Mouse (Mus musculus) cerebellum, adult 2 months (tissue): ENCODE measurements around the gene Gigyf1.

Experiments used
- CTCF ChIP-seq: fragments of 200-500 bp; IDR thresholded peaks from 2 replicates; pipeline ENCODE4 v1.5.1; 2011; ENCODE audit warnings: low read depth, mild to moderate bottlenecking, control low read depth, low read length, moderate library complexity, borderline replicate concordance; ENCODE audit not compliant: insufficient read depth
- POLR2A ChIP-seq: fragments of 200-500 bp; IDR thresholded peaks from 2 replicates; pipeline ENCODE4 v1.6.1; 2011; ENCODE audit warnings: low read length, control low read depth, borderline replicate concordance; ENCODE audit not compliant: insufficient read depth

DNA sequence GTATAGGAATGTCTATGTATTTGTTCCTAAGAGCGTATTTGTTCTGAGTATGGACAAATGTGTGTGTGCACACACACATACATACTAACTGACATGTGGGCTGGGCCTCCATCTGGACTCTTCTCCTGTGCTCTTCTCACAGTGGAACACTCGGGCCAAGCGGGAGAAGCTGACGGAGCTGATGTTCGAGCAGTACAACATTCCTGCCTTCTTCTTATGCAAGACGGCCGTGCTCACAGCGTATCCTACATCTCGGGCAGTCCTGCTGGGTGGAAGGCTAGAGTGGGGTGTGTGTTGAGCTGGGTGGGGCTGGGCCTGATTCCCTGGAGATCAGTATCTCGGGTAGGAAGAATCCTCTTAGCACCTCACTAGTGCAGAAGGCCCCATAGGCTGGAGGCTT, 44.6 kb downstream of the Gigyf1 start:
- TF ChIP-seq CTCF (no peak), POLR2A (no peak)
